Mouse (Mus musculus) embryonic facial prominence, embryonic 11.5 days (tissue): ENCODE data around the gene Olfr1459. TPM values are rescaled to one million over a fixed set of nuclear protein-coding genes. Genes with fewer than 3 reads are reported as not detected.

Experiments
- ATAC-seq: fragments of 200-750 bp; cut with Nextera tagmentation; replicated peaks from 2 replicates; pipeline ENCODE4 v1.8.0; 2017; ENCODE audit warnings: low read depth; ENCODE audit not compliant: insufficient number of reproducible peaks, low FRiP score, low TSS enrichment
- DNase-seq: peaks from one replicate; pipeline ENCODE4 v3.0.0-alpha.2; 2015; ENCODE audit warnings: low spot score
- H3K27ac ChIP-seq: fragments of 300-500 bp; sonication (generic); replicated peaks from 2 replicates; pipeline ENCODE4 v1.5.1; 2014; ENCODE audit warnings: mild to moderate bottlenecking, low read depth, low read length, control low read depth
- H3K27me3 ChIP-seq: fragments of 300-500 bp; sonication (generic); 2 replicates; pipeline ENCODE4 v1.6.1; 2014; ENCODE audit warnings: mild to moderate bottlenecking, low read length, moderate library complexity, mixed read lengths; ENCODE audit not compliant: control insufficient read depth, insufficient read depth
- H3K36me3 ChIP-seq: fragments of 300-500 bp; sonication (generic); replicated peaks from 2 replicates; pipeline ENCODE4 v1.6.1; 2014; ENCODE audit warnings: low read depth, mild to moderate bottlenecking, low read length, moderate library complexity, mixed read lengths; ENCODE audit not compliant: control insufficient read depth, insufficient read depth
- H3K4me1 ChIP-seq: fragments of 300-500 bp; sonication (generic); 2 replicates; pipeline ENCODE4 v1.6.1; 2014; ENCODE audit warnings: low read length, mixed read lengths; ENCODE audit not compliant: control insufficient read depth, insufficient read depth
- H3K4me2 ChIP-seq: fragments of 300-500 bp; sonication (generic); 2 replicates; pipeline ENCODE4 v1.6.1; 2014; ENCODE audit warnings: low read depth, mild to moderate bottlenecking, control low read depth, low read length, moderate library complexity
- H3K4me3 ChIP-seq: fragments of 300-500 bp; sonication (generic); 2 replicates; pipeline ENCODE4 v1.5.1; 2014; ENCODE audit warnings: low read depth, low read length, control low read depth
- H3K9ac ChIP-seq: fragments of 300-500 bp; sonication (generic); replicated peaks from 2 replicates; pipeline ENCODE4 v1.6.1; 2014; ENCODE audit warnings: mild to moderate bottlenecking, control low read depth, low read length
- H3K9me3 ChIP-seq: fragments of 300-500 bp; sonication (generic); replicated peaks from 2 replicates; pipeline ENCODE4 v1.6.1; 2016; ENCODE audit warnings: mild to moderate bottlenecking, low read length, inconsistent platforms, mixed read lengths; ENCODE audit not compliant: control insufficient read depth
- WGBS: fragments of 180-500 bp; shearing (Covaris S2); extraction: QIAGEN DNeasy Blood & Tissue Kit; methylation state at CpG from one replicate; pipeline ENCODE4 v1.1.7; 2014; 5-methylcytosine and 5-hydroxymethylcytosine counted together
- polyA plus RNA-seq: library from polyadenylated mRNA; unstranded; fragments of >200 nt; fragmentation: Nextera tagmentation; extraction: Ambion mirVana; gene quantifications from 2 replicates; pipeline ENCODE4 v1.2.1, GENCODE M21; 2014

Gene Olfr1459
- not detected in 2 replicates for polyA plus RNA-seq

GRCm38 (mm10) chr19:13149449-13149848, at the start of gene Olfr1459:
Olfr1459 (minus strand) TSS chr19:13149549.
- Histone ChIP-seq H3K9ac (no peak within 1 kb of the TSS), H3K4me2 (no peak within 1 kb of the TSS), H3K4me3 (no peak within 1 kb of the TSS), H3K9me3 (no peaks in the 10 kb centered on the region), H3K27me3 (no peaks in the 10 kb centered on the region), H3K27ac (no peak within 1 kb of the TSS), H3K36me3 (no peaks in the 10 kb centered on the region), H3K4me1 (no peaks in the 10 kb centered on the region)
- WGBS = 80% methylated on average over 1 of the region's 1 CpGs
- DNase-seq = no peak
- ATAC-seq = no peak

- DNase-seq (no peak), ATAC-seq (no peak)
- no peaks in the 10 kb centered on the region for H3K4me1 ChIP-seq
- no peak within 1 kb of the TSS for H3K9ac ChIP-seq
- H3K4me2 ChIP-seq = no peak within 1 kb of the TSS
- 78% methylated on average over 1 of the region's 1 CpGs for WGBS
- no peaks in the 10 kb centered on the region for H3K9me3 ChIP-seq
- H3K27ac ChIP-seq = no peak within 1 kb of the TSS
- H3K27me3 ChIP-seq = no peaks in the 10 kb centered on the region
- no peak within 1 kb of the TSS for H3K4me3 ChIP-seq
- H3K36me3 ChIP-seq = no peaks in the 10 kb centered on the region
These were observed 36.1 kb upstream of the Olfr1459 start, which contains the start of gene Olfr1462 for GRCm38 (mm10) chr19:13185434-13185833. Olfr1462 (plus strand) TSS chr19:13185734.

DNA sequence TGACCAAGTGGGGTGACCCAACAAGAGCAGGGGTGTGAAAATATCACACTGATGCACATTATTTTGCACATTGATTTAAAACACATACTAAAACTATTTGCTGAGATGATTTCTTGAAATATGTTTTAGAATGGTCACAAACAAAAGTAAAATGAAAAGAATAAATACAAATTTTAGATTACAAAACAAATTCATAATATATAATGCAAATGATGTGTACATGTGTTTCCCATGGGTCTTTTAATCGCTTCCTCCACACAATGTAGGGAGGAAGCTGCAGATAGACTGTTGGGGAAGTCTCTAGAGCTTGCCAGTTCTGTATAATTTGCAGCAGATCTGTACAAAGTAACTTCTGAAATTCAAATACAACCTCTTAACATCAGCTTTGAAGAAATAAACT, 13.4 kb upstream of the Olfr1459 start, which contains the start of gene Olfr1461:
Olfr1461 (plus strand) TSS at position 301 of the 400 bp plus-strand sequence.
- Histone ChIP-seq H3K36me3 (no peaks in the 10 kb centered on the region), H3K4me2 (no peak within 1 kb of the TSS), H3K27ac (no peak within 1 kb of the TSS), H3K9ac (no peak within 1 kb of the TSS), H3K9me3 (no peaks in the 10 kb centered on the region), H3K4me1 (no peaks in the 10 kb centered on the region), H3K4me3 (no peak within 1 kb of the TSS), H3K27me3 (no peaks in the 10 kb centered on the region)
- WGBS = 44% methylated on average over 1 of the region's 1 CpGs
- no peak for ATAC-seq
- no peak for DNase-seq

- DNase-seq (no peak), ATAC-seq (no peak)
- WGBS = 86% methylated on average over 3 of the region's 3 CpGs
- no peak within 1 kb of the TSS for H3K9ac ChIP-seq
- H3K4me1 ChIP-seq = no peaks in the 10 kb centered on the region
- H3K27me3 ChIP-seq = no peaks in the 10 kb centered on the region
- no peak within 1 kb of the TSS for H3K27ac ChIP-seq
- H3K4me3 ChIP-seq = no peak within 1 kb of the TSS
- H3K36me3 ChIP-seq = no peaks in the 10 kb centered on the region
- H3K9me3 ChIP-seq = no peaks in the 10 kb centered on the region
- no peak within 1 kb of the TSS for H3K4me2 ChIP-seq
These were observed 42.7 kb downstream of the Olfr1459 start, which contains the start of gene Olfr1458 for GRCm38 (mm10) chr19:13106675-13107074. Olfr1458 (minus strand) TSS chr19:13106775.

- no peak within 1 kb of the TSS for H3K27ac ChIP-seq
- 67% methylated on average over 2 of the region's 2 CpGs for WGBS
- H3K27me3 ChIP-seq = no peaks in the 10 kb centered on the region
- H3K9me3 ChIP-seq = no peaks in the 10 kb centered on the region
- H3K4me1 ChIP-seq = no peaks in the 10 kb centered on the region
- H3K4me2 ChIP-seq = no peak within 1 kb of the TSS
- DNase-seq (no peak), ATAC-seq (no peak)
- H3K9ac ChIP-seq = no peak within 1 kb of the TSS
- H3K4me3 ChIP-seq = no peak within 1 kb of the TSS
- H3K36me3 ChIP-seq = no peaks in the 10 kb centered on the region
These were observed 51.6 kb downstream of the Olfr1459 start, which contains the start of gene Olfr1457 for GRCm38 (mm10) chr19:13097791-13098190. Olfr1457 (minus strand) TSS chr19:13097891.

DNA sequence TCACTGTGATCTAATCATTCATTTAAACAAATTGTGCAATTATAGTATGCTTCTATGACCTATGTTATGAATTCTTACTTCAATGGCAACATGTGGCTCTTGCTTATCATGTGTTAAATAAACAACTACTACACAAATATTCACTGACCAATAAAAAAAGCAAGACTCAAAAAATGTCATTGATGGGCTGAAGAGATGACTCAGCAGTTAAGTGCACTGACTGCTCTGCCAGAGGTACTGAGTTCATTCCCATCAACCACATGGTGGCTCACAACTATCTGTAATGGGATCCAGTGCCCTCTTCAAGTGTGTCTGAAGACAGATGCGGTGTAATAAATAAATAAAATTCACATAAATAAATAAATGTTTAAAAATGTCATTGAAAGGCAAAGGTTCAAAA, 55.4 kb downstream of the Olfr1459 start:
- no peaks in the 10 kb centered on the region for H3K9me3 ChIP-seq
- no peaks in the 10 kb centered on the region for H3K4me1 ChIP-seq
- no peak overlapping the region for H3K9ac ChIP-seq
- WGBS = 80% methylated on average over 1 of the region's 1 CpGs
- DNase-seq (no peak), ATAC-seq (no peak)
- H3K4me3 ChIP-seq = no peak overlapping the region
- no peaks in the 10 kb centered on the region for H3K27me3 ChIP-seq
- no peak overlapping the region for H3K27ac ChIP-seq
- no peak overlapping the region for H3K4me2 ChIP-seq
- no peaks in the 10 kb centered on the region for H3K36me3 ChIP-seq

Other genes with a start within 250 kb of the Olfr1459 start
- not detected in 2 replicates for gene Olfr1447, start 245.8 kb downstream of the Olfr1459 start, polyA plus RNA-seq
- gene Olfr1448, start 225.1 kb downstream of the Olfr1459 start, polyA plus RNA-seq = not detected in 2 replicates
- not detected in 2 replicates for gene Olfr1449, start 218.7 kb downstream of the Olfr1459 start, polyA plus RNA-seq
- not detected in 2 replicates for gene Olfr1450, start 199.3 kb downstream of the Olfr1459 start, polyA plus RNA-seq
- gene Olfr1451, start 154.5 kb downstream of the Olfr1459 start, polyA plus RNA-seq = not detected in 2 replicates
- not detected in 2 replicates for gene Olfr1453, start 121.2 kb downstream of the Olfr1459 start, polyA plus RNA-seq
- gene Olfr1454, start 88.9 kb downstream of the Olfr1459 start, polyA plus RNA-seq = not detected in 2 replicates
- not detected in 2 replicates for gene Olfr1457, start 51.7 kb downstream of the Olfr1459 start, polyA plus RNA-seq
- gene Olfr1458, start 42.8 kb downstream of the Olfr1459 start, polyA plus RNA-seq = not detected in 2 replicates
- gene Olfr1461, start 13.5 kb upstream of the Olfr1459 start, polyA plus RNA-seq = not detected in 2 replicates
- gene Olfr1462, start 36.2 kb upstream of the Olfr1459 start, polyA plus RNA-seq = not detected in 2 replicates
- not detected in 2 replicates for gene Olfr1463, start 81.8 kb upstream of the Olfr1459 start, polyA plus RNA-seq
- gene Olfr1465, start 166.0 kb upstream of the Olfr1459 start, polyA plus RNA-seq = not detected in 2 replicates
- gene Olfr1466, start 189.3 kb upstream of the Olfr1459 start, polyA plus RNA-seq = not detected in 2 replicates
- gene Olfr1467, start 212.7 kb upstream of the Olfr1459 start, polyA plus RNA-seq = not detected in 2 replicates